Mouse (Mus musculus) thymus, adult 2 months (tissue): ENCODE data around the gene Abhd17c. TPM values are rescaled to one million over a fixed set of nuclear protein-coding genes. Genes with fewer than 3 reads are reported as not detected.
"Not testable (repeated sequence)": the region's sequence is repeated elsewhere in the genome, so short reads cannot be mapped to it uniquely, and the experiment has no call there.

Experiments
- DNase-seq: peaks from one replicate; pipeline ENCODE4 v3.0.0; 2021
- H3K27ac ChIP-seq: fragments of 200-500 bp; 2 replicates; pipeline ENCODE4 v1.5.1; 2012; ENCODE audit warnings: low read length, control low read depth; ENCODE audit not compliant: control insufficient read depth, insufficient read depth
- H3K27me3 ChIP-seq: fragments of 200-500 bp; 2 replicates; pipeline ENCODE4 v1.6.1; 2012; ENCODE audit warnings: mild to moderate bottlenecking, low read length, moderate library complexity, mixed read lengths; ENCODE audit not compliant: control insufficient read depth, insufficient read depth
- H3K36me3 ChIP-seq: fragments of 200-500 bp; 2 replicates; pipeline ENCODE4 v1.6.1; 2012; ENCODE audit warnings: mild to moderate bottlenecking, low read length, moderate library complexity; ENCODE audit not compliant: control insufficient read depth, insufficient read depth
- H3K4me1 ChIP-seq: fragments of 200-500 bp; replicated peaks from 2 replicates; pipeline ENCODE4 v1.6.1; 2012; ENCODE audit warnings: low read length; ENCODE audit not compliant: control insufficient read depth, insufficient read depth
- H3K4me3 ChIP-seq: fragments of 200-500 bp; 2 replicates; pipeline ENCODE4 v1.5.1; 2012; ENCODE audit warnings: mild to moderate bottlenecking, low read length, control low read depth, moderate library complexity; ENCODE audit not compliant: control insufficient read depth, insufficient read depth
- CTCF ChIP-seq: fragments of 200-500 bp; IDR thresholded peaks from 2 replicates; pipeline ENCODE4 v1.5.1; 2012; ENCODE audit warnings: mild to moderate bottlenecking, control low read depth, low read length, moderate library complexity, borderline replicate concordance; ENCODE audit not compliant: control insufficient read depth, poor library complexity, insufficient read depth; ENCODE audit errors: extremely low read depth
- POLR2A ChIP-seq: fragments of 200-500 bp; IDR thresholded peaks from 2 replicates; pipeline ENCODE4 v1.6.1; 2012; ENCODE audit warnings: mild to moderate bottlenecking, low read length, control low read depth, moderate library complexity; ENCODE audit not compliant: control insufficient read depth, poor library complexity, insufficient read depth; ENCODE audit errors: extremely low read depth
- WGBS: fragments of 180-500 bp; shearing (Covaris S2); methylation state at CpG from one replicate; pipeline ENCODE4 v1.1.7; 2018; 5-methylcytosine and 5-hydroxymethylcytosine counted together
- polyA plus RNA-seq: library from polyadenylated mRNA; depleted of rRNA; stranded (reverse); fragments of >200 nt; gene quantifications from 2 replicates; pipeline ENCODE4 v1.2.3, GENCODE M21; 2012

Gene Abhd17c
- polyA plus RNA-seq, 1 experiment: 78.7 TPM

DNA sequence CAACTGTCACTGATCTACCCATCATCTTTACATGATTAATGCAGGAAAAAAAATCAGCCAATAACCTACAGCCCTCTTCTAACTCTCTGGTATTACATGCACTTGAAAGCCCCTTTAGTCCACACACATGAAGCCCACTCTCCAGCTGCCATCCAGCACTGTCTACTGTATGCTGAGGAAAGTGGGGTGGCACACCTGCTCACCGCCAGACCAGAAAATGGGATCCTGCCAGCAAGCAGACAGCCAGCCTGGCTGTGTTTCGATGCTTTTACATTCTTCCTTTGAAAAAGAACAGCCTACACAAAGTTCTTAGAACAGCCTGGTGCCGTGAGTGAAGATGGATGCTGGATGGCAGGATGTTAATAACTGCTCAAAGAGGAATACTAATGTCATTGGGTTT lies 13.9 kb downstream of the Abhd17c start:
- Histone ChIP-seq H3K36me3 (no peaks in the 10 kb centered on the region), H3K4me1 (peaks cover 4% of the 10 kb centered on the region), H3K27me3 (no peaks in the 10 kb centered on the region), H3K4me3 (no peak overlapping the region), H3K27ac (no peak overlapping the region)
- DNase-seq: no peak
- WGBS: 64% methylated on average over 3 of the region's 3 CpGs
- no peak for TF ChIP-seq CTCF
- no peak for TF ChIP-seq POLR2A

DNA sequence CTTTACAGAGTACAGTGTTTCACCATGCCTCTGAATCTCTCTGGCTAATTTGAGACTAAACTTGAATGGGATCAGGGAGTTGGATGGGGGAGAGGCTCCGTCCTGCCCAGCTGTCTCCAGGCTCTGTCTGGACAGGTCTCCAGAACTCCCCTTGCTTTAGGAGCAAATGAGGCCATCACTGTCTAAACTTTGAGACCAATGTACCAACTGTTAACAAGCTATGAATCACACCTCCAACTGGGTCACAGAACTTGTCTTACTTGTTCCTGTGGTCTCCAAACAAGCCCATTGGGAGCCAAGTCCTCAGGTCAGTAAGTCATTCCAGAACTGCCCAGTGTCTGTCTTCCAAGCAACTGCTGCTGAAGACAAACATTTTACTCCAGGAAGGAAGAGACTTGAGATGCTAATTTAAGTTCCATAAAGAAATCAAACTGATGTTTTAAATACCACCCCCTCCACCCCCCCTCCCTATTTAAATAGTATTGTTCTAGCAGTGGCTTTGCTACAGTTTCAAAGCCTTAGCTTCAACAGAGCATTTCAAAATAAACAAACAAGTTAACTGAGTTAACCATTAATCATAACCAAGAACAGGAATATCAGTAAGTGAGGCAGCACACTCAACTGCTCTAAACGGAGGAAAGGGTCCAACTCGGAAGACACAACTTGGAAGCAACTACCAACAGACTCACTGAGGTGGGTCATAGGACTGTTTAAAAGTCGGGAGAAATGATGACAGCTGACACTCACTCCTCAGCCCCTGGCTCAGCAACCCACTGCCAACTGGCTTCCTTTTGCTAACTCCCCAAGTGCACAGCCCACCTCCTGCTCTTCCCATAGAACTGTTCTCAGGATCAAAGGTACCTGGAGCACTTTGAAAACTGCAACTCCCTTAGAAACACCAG lies 15.6 kb downstream of the Abhd17c start:
- H3K4me3 ChIP-seq: no peak overlapping the region
- no peak for DNase-seq
- H3K27me3 ChIP-seq: no peaks in the 10 kb centered on the region
- no peaks in the 10 kb centered on the region for H3K36me3 ChIP-seq
- no peak overlapping the region for H3K27ac ChIP-seq
- H3K4me1 ChIP-seq: no peaks in the 10 kb centered on the region
- 89% methylated on average over 4 of the region's 4 CpGs for WGBS
- TF ChIP-seq POLR2A: no peak
- TF ChIP-seq CTCF: no peak

DNA sequence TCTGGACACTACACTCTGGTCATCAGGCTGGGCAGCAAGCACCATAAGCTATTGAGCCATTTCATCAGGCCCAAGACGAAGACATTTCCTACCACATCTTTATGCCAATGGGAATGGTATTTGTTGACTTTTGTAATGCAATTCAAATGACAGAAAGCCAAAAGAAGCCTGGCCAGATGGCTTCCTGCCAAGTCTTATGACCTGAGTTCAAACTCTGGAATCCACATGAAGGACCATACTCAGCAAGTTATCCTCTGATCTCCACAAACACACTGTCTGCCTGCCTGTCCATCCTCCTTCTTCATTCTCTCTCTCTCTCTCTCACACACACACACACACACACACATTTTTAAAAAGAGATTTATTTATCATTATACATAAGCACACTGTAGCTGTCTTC lies 19.0 kb downstream of the Abhd17c start:
- no peak overlapping the region for H3K4me3 ChIP-seq
- 86% methylated on average over 1 of the region's 1 CpGs for WGBS
- H3K27ac ChIP-seq: no peak overlapping the region
- H3K36me3 ChIP-seq: no peaks in the 10 kb centered on the region
- TF ChIP-seq CTCF: no peak
- no peaks in the 10 kb centered on the region for H3K27me3 ChIP-seq
- DNase-seq: no peak
- peaks cover 7% of the 10 kb centered on the region; the same call in 1 of the 2 replicates for H3K4me1 ChIP-seq

DNA sequence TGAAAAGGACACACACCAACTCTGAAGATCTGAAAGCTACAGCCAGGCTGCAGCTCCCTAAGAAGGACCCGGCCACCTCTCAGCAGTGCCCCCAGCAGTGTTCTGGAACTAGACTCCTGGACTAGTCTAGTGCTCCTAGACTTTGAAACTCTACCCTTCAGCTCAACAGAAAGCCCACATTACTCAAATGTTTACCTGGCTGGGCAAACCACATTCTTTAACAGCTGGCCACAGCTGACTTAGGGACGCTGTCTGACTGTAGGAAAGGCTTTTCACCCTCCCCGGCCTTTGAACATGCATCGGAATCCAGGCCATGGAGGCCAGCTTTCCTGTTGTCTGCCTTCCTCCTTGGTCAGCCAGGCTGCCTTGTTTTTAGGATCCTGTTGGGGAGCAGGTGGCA lies 20.0 kb downstream of the Abhd17c start:
- WGBS: 90% methylated on average over 4 of the region's 4 CpGs
- Histone ChIP-seq H3K4me1 (peaks cover 7% of the 10 kb centered on the region; the same call in 1 of the 2 replicates), H3K36me3 (no peaks in the 10 kb centered on the region), H3K4me3 (no peak overlapping the region), H3K27me3 (no peaks in the 10 kb centered on the region), H3K27ac (no peak overlapping the region)
- no peak for TF ChIP-seq POLR2A
- no peak for TF ChIP-seq CTCF
- DNase-seq: no peak

DNA sequence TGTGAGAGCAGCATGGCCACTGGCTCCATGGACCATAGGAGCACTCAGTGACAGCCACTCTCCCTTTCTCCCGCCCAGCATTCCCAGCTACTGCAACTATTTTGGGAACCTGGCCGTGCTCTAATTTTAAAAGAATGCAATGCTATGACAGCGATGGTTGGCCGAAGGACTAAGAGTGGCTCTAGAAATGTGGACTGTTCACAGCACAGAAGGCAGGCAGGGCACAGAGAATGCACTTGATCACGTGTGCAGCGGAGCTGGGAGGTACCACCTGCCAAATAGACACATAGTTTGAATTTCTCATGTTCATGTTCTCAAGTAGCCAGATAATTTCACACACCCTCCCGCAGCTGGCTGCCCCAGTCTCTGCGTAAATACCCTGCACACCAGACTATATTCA lies 23.0 kb downstream of the Abhd17c start:
- TF ChIP-seq POLR2A (no peak), CTCF (no peak)
- Histone ChIP-seq H3K4me1 (peaks cover 9% of the 10 kb centered on the region; the same call in 1 of the 2 replicates), H3K27me3 (no peaks in the 10 kb centered on the region), H3K36me3 (no peaks in the 10 kb centered on the region), H3K4me3 (no peak overlapping the region), H3K27ac (no peak overlapping the region)
- DNase-seq: no peak
- WGBS: 94% methylated on average over 8 of the region's 8 CpGs

DNA sequence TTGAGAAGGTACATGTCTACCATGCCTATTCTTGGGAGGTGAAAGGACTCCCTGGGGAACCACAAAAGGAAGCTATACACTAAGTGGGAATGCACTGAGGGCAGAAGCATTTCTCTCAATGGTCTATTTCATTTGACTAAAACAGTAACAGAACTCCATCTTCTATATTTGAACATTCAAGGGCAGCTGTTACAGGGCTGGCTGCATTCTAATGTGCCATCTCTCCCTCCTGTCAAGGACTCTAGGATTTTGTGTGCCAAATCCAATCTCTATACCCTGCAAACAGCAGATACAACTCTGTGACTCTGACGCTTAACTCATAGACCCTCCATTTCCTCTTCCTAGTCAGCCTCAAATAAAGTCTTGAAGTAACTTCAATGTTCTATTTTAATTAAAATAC lies 26.0 kb downstream of the Abhd17c start:
- Histone ChIP-seq H3K27me3 (no peaks in the 10 kb centered on the region), H3K27ac (no peak overlapping the region), H3K4me3 (no peak overlapping the region), H3K36me3 (no peaks in the 10 kb centered on the region), H3K4me1 (peaks cover 19% of the 10 kb centered on the region)
- TF ChIP-seq POLR2A: no peak
- no peak for TF ChIP-seq CTCF
- DNase-seq: no peak
- WGBS: 92% methylated on average over 1 of the region's 1 CpGs

DNA sequence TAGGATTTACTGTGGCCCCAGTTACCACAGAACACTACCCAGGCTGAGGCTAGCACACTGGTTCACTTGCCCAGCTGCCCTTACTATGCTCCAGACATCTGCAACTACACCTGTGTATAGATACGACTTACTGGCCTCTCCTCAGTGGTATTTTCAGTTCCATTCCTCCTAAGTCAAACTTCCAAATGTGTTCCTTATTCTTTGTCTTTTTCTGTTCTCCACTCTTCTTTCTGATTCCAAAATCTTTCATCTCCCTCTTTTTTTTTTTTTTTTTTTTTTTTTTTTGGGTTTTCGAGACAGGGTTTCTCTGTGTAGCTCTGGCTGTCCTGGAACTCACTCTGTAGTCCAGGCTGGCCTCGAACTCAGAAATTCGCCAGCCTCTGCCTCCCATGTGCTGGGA lies 28.0 kb downstream of the Abhd17c start:
- H3K27me3 ChIP-seq, H3K4me3 ChIP-seq, H3K36me3 ChIP-seq, DNase-seq, H3K27ac ChIP-seq: not testable (repeated sequence)
- H3K4me1 ChIP-seq: peaks cover 33% of the 10 kb centered on the region
- 97% methylated on average over 4 of the region's 4 CpGs for WGBS
